Mouse (Mus musculus): ENCODE results near the gene Arfgef3. TPM values are rescaled to one million over a fixed set of nuclear protein-coding genes. Genes with fewer than 3 reads are reported as not detected.

The Arfgef3 gene
- total and polyA plus RNA-seq, 2 experiments from 2014 or later = 0.14 to 1.5 TPM

DNA sequence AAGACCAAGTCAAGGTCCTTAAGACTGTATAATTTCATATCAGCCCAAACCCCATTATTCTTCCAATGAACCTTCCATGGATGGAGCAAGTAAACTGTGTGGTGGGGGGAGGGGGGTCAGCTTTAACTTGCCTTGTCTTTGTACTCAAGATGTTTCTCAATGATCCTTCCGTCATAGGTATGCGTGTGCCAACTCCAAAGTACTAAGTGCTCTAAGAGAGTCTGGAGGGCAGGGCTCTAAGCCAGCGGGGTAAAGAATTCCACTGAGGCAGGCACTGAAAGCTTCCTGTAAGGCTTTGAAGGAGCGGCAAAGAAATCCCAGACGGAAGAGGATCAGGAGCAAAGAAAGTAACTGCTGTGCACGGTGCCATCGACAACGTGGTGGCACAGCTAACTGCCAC lies 2.7 kb downstream of the Arfgef3 start:
- H3K9ac ChIP-seq (replicated peaks; ENCODE audit: low read depth, low read length) = no peak overlapping the region
- 84% methylated on average over 8 of the region's 8 CpGs for WGBS
- peaks cover 5% of the 10 kb centered on the region; the same call in 1 of the 2 replicates for H3K4me1 ChIP-seq (ENCODE audit: control insufficient read depth, insufficient read depth)
- 0 out of 2 replicates have a peak, but pooled peaks cover 7% of the 10 kb centered on the region for H3K27me3 ChIP-seq (ENCODE audit: control insufficient read depth, insufficient read depth, low read length)
- DNase-seq (ENCODE audit: low spot score) (no peak), ATAC-seq (ENCODE audit: insufficient read depth, low read depth) (no peak)
- no peak overlapping the region for H3K27ac ChIP-seq (ENCODE audit: low read depth)
- no peaks in the 10 kb centered on the region for H3K36me3 ChIP-seq (replicated peaks; ENCODE audit: control insufficient read depth, insufficient read depth, low read length)
- no peak for TF ChIP-seq CTCF (IDR thresholded peaks at IDR 0.05; ENCODE audit: low read depth)
- TF ChIP-seq EP300 (IDR thresholded peaks at IDR 0.05; ENCODE audit: low read depth) = no peak
- H3K9me3 ChIP-seq (replicated peaks; ENCODE audit: control insufficient read depth, low read length) = no peaks in the 10 kb centered on the region
- H3K4me2 ChIP-seq (ENCODE audit: low read depth, low read length) = no peak overlapping the region
- no peak overlapping the region for H3K4me3 ChIP-seq (ENCODE audit: low read depth, low read length)

DNA sequence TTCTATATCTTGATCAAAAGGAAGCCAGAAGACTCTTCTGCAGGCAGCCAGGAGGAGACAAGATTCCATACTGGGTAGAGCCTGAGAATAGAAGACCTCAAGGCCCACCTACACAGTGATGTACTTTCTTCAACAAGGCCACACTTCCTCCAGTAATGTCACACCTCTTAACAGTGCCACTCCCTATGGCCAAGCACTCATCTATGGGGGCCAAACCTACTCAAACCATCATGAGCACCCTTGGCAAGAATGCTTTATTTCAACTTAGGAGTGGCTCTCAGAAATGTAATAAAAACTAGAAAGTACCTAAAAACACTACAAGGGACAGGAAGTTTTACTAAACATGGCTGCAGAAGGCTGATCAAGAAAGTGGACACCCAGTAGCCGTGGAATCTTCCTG lies 15.2 kb downstream of the Arfgef3 start:
- ATAC-seq (ENCODE audit: insufficient read depth, low read depth) (no peak), DNase-seq (ENCODE audit: low spot score) (no peak)
- TF ChIP-seq CTCF (IDR thresholded peaks at IDR 0.05; ENCODE audit: low read depth) (no peak), EP300 (IDR thresholded peaks at IDR 0.05; ENCODE audit: low read depth) (no peak)
- Histone ChIP-seq H3K9me3 (replicated peaks; ENCODE audit: control insufficient read depth, low read length) (0 out of 2 replicates have a peak, but pooled peaks cover 4% of the 10 kb centered on the region), H3K27ac (ENCODE audit: low read depth) (no peak overlapping the region), H3K4me2 (ENCODE audit: low read depth, low read length) (no peak overlapping the region), H3K4me3 (ENCODE audit: low read depth, low read length) (no peak overlapping the region), H3K4me1 (ENCODE audit: control insufficient read depth, insufficient read depth) (no peaks in the 10 kb centered on the region), H3K27me3 (ENCODE audit: control insufficient read depth, insufficient read depth, low read length) (no peaks in the 10 kb centered on the region), H3K36me3 (replicated peaks; ENCODE audit: control insufficient read depth, insufficient read depth, low read length) (no peaks in the 10 kb centered on the region), H3K9ac (replicated peaks; ENCODE audit: low read depth, low read length) (no peak overlapping the region)
- 84% methylated on average over 1 of the region's 1 CpGs for WGBS

DNA sequence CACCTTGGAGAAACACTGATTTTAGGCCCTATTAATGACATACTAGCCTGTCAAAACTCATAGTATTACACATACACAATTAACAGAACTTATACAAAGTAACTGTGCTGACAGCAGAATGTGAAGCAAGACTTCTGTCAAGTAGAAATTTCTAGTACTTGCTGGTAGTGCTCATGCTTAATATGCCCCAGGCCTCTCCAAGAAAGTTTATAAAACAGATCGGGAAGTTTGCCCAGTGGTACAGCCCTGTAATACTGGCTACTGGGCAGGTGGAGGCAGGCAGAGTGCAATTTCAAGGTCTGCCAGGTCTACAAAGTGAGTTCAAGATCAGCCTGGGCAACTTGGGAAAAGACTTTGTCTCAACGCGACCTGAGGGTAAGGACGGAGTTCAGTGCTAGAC lies 32.3 kb downstream of the Arfgef3 start:
- DNase-seq (ENCODE audit: low spot score) = no peak
- Histone ChIP-seq H3K4me2 (ENCODE audit: low read depth, low read length) (no peak overlapping the region), H3K9me3 (replicated peaks; ENCODE audit: control insufficient read depth, low read length) (no peaks in the 10 kb centered on the region), H3K27ac (ENCODE audit: low read depth) (no peak overlapping the region), H3K4me1 (ENCODE audit: control insufficient read depth, insufficient read depth) (no peaks in the 10 kb centered on the region), H3K27me3 (ENCODE audit: control insufficient read depth, insufficient read depth, low read length) (no peaks in the 10 kb centered on the region), H3K36me3 (replicated peaks; ENCODE audit: control insufficient read depth, insufficient read depth, low read length) (no peaks in the 10 kb centered on the region), H3K4me3 (ENCODE audit: low read depth, low read length) (no peak overlapping the region), H3K9ac (replicated peaks; ENCODE audit: low read depth, low read length) (no peak overlapping the region)
- no peak for ATAC-seq (ENCODE audit: insufficient read depth, low read depth)
- WGBS = 89% methylated on average over 4 of the region's 4 CpGs
- TF ChIP-seq CTCF (IDR thresholded peaks at IDR 0.05; ENCODE audit: low read depth) (no peak), EP300 (IDR thresholded peaks at IDR 0.05; ENCODE audit: low read depth) (no peak)

DNA sequence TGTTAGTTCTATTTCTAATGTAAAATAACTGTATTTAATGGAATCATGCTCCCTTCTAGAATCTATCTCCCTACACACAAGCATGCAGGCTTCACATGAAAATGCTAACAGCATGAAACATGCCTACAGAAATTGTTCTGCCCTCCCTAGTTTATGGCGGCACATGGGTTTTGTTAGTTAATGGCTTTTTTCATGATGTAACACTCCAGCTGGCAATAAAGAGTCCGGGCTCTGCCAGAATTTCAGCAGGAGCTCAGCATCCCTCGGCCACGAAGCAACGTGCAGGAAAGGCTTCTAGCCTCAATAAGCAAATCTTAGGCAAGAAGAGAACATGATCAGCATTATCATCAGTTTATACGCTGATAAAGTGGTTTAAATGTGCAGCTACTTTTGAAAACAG lies 32.8 kb downstream of the Arfgef3 start:
- no peaks in the 10 kb centered on the region for H3K9me3 ChIP-seq (replicated peaks; ENCODE audit: control insufficient read depth, low read length)
- H3K27ac ChIP-seq (ENCODE audit: low read depth) = no peak overlapping the region
- H3K27me3 ChIP-seq (ENCODE audit: control insufficient read depth, insufficient read depth, low read length) = no peaks in the 10 kb centered on the region
- no peak for DNase-seq (ENCODE audit: low spot score)
- no peak overlapping the region for H3K9ac ChIP-seq (replicated peaks; ENCODE audit: low read depth, low read length)
- H3K4me2 ChIP-seq (ENCODE audit: low read depth, low read length) = no peak overlapping the region
- H3K4me1 ChIP-seq (ENCODE audit: control insufficient read depth, insufficient read depth) = no peaks in the 10 kb centered on the region
- no peaks in the 10 kb centered on the region for H3K36me3 ChIP-seq (replicated peaks; ENCODE audit: control insufficient read depth, insufficient read depth, low read length)
- TF ChIP-seq CTCF (IDR thresholded peaks at IDR 0.05; ENCODE audit: low read depth) (no peak), EP300 (IDR thresholded peaks at IDR 0.05; ENCODE audit: low read depth) (no peak)
- no peak overlapping the region for H3K4me3 ChIP-seq (ENCODE audit: low read depth, low read length)
- no peak for ATAC-seq (ENCODE audit: insufficient read depth, low read depth)
- 78% methylated on average over 6 of the region's 6 CpGs for WGBS

DNA sequence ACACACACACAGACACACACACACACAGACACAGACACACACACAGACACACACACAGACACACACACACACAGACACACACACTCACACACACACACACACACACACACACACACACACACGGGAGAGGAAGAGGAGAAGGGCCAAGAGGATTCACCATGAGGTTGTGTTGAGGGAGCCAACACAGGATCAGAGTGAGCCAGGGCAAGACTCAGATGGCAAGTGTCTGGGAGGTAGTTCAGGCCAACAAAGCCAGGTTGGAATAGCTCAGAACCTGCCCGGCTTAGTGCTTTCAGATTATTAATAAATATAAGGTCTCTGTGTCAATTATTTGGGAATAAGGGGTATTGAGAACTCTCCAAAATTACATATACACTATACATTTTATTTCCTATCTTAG lies 33.9 kb downstream of the Arfgef3 start:
- Histone ChIP-seq H3K27me3 (ENCODE audit: control insufficient read depth, insufficient read depth, low read length) (no peaks in the 10 kb centered on the region), H3K4me2 (ENCODE audit: low read depth, low read length) (no peak overlapping the region), H3K4me3 (ENCODE audit: low read depth, low read length) (no peak overlapping the region), H3K9ac (replicated peaks; ENCODE audit: low read depth, low read length) (no peak overlapping the region), H3K4me1 (ENCODE audit: control insufficient read depth, insufficient read depth) (no peaks in the 10 kb centered on the region), H3K9me3 (replicated peaks; ENCODE audit: control insufficient read depth, low read length) (no peaks in the 10 kb centered on the region), H3K27ac (ENCODE audit: low read depth) (no peak overlapping the region), H3K36me3 (replicated peaks; ENCODE audit: control insufficient read depth, insufficient read depth, low read length) (no peaks in the 10 kb centered on the region)
- ATAC-seq (ENCODE audit: insufficient read depth, low read depth) (no peak), DNase-seq (ENCODE audit: low spot score) (no peak)
- 71% methylated on average over 2 of the region's 2 CpGs for WGBS
- TF ChIP-seq CTCF (IDR thresholded peaks at IDR 0.05; ENCODE audit: low read depth) = no peak
- no peak for TF ChIP-seq EP300 (IDR thresholded peaks at IDR 0.05; ENCODE audit: low read depth)

DNA sequence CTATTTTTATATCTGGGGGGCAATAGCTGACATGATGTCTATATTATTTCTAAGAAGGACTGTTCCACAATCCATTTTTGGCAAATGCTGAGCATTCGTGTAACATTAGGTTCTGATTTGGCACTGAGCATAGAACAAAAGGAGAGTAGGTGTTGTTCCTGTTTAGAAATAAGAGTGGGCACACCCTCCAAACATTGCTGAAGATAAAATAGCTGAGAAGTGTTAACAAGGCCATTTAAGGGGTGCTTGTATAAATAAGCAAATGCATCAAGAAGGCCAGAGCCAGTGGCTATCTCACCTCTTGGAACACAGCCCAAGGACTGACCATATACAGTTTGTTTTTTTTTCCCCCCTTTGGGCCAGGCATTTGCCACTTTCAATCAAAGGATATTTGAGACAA lies 35.1 kb downstream of the Arfgef3 start:
- TF ChIP-seq CTCF (IDR thresholded peaks at IDR 0.05; ENCODE audit: low read depth) = no peak
- TF ChIP-seq EP300 (IDR thresholded peaks at IDR 0.05; ENCODE audit: low read depth) = no peak
- DNase-seq (ENCODE audit: low spot score) (no peak), ATAC-seq (ENCODE audit: insufficient read depth, low read depth) (no peak)
- no peak overlapping the region for H3K4me2 ChIP-seq (ENCODE audit: low read depth, low read length)
- H3K9ac ChIP-seq (replicated peaks; ENCODE audit: low read depth, low read length) = no peak overlapping the region
- no peaks in the 10 kb centered on the region for H3K27me3 ChIP-seq (ENCODE audit: control insufficient read depth, insufficient read depth, low read length)
- no peaks in the 10 kb centered on the region for H3K9me3 ChIP-seq (replicated peaks; ENCODE audit: control insufficient read depth, low read length)
- WGBS = 41% methylated on average over 1 of the region's 1 CpGs
- no peaks in the 10 kb centered on the region for H3K4me1 ChIP-seq (ENCODE audit: control insufficient read depth, insufficient read depth)
- H3K4me3 ChIP-seq (ENCODE audit: low read depth, low read length) = no peak overlapping the region
- H3K27ac ChIP-seq (ENCODE audit: low read depth) = no peak overlapping the region
- no peaks in the 10 kb centered on the region for H3K36me3 ChIP-seq (replicated peaks; ENCODE audit: control insufficient read depth, insufficient read depth, low read length)
